Mouse (Mus musculus) limb, embryonic 14.5 days (tissue): ENCODE measurements at regions not wholly inside any gene's neighbourhood (a gene's known extent, or its start where the extent isn't known, plus 50 kb on each side); places are given as distances from the start of the nearest gene placed in this dataset.

Source experiments
- ATAC-seq: fragments of 200-750 bp; cut with Nextera tagmentation; 2 replicates; pipeline ENCODE4 v1.8.0; 2017; ENCODE audit warnings: low read depth, moderate number of reproducible peaks, moderate TSS enrichment; ENCODE audit not compliant: low FRiP score
- DNase-seq: peaks from one replicate; pipeline ENCODE4 v3.0.0-alpha.2; 2015; ENCODE audit warnings: low spot score
- H3K27ac ChIP-seq: fragments of 300-500 bp; sonication (generic); replicated peaks from 2 replicates; pipeline ENCODE4 v1.5.1; 2014; ENCODE audit warnings: low read depth, mild to moderate bottlenecking, low read length, moderate library complexity, mixed read lengths
- H3K27me3 ChIP-seq: fragments of 300-500 bp; sonication (generic); 2 replicates; pipeline ENCODE4 v1.6.1; 2014; ENCODE audit warnings: low read length, mixed read lengths; ENCODE audit not compliant: control insufficient read depth, insufficient read depth
- H3K36me3 ChIP-seq: fragments of 300-500 bp; sonication (generic); 2 replicates; pipeline ENCODE4 v1.6.1; 2014; ENCODE audit warnings: mild to moderate bottlenecking, low read length, moderate library complexity, mixed read lengths; ENCODE audit not compliant: control insufficient read depth, insufficient read depth
- H3K4me1 ChIP-seq: fragments of 300-500 bp; sonication (generic); 2 replicates; pipeline ENCODE4 v1.6.1; 2014; ENCODE audit warnings: antibody characterized with exemption, low read length, mixed read lengths; ENCODE audit not compliant: control insufficient read depth, insufficient read depth
- H3K4me2 ChIP-seq: fragments of 300-500 bp; sonication (generic); replicated peaks from 2 replicates; pipeline ENCODE4 v1.6.1; 2014; ENCODE audit warnings: low read depth, mild to moderate bottlenecking, low read length, moderate library complexity; ENCODE audit not compliant: severe bottlenecking
- H3K4me3 ChIP-seq: fragments of 300-500 bp; sonication (generic); replicated peaks from 2 replicates; pipeline ENCODE4 v1.5.1; 2014; ENCODE audit warnings: low read length
- H3K9ac ChIP-seq: fragments of 300-500 bp; sonication (generic); 2 replicates; pipeline ENCODE4 v1.6.1; 2014; ENCODE audit warnings: mild to moderate bottlenecking, low read depth, low read length, moderate library complexity; ENCODE audit not compliant: severe bottlenecking
- H3K9me3 ChIP-seq: fragments of 300-500 bp; sonication (generic); 2 replicates; pipeline ENCODE4 v1.6.1; 2016; ENCODE audit warnings: low read length; ENCODE audit not compliant: control insufficient read depth
- POLR2A ChIP-seq: fragments of 200-500 bp; IDR thresholded peaks from 2 replicates; pipeline ENCODE4 v1.8.0; 2012; ENCODE audit warnings: inconsistent platforms, mild to moderate bottlenecking, moderate library complexity, borderline replicate concordance; ENCODE audit not compliant: insufficient read depth, insufficient read length; ENCODE audit errors: extremely low read depth
- WGBS: fragments of 180-500 bp; shearing (Covaris S2); extraction: QIAGEN DNeasy Blood & Tissue Kit; methylation state at CpG from one replicate; pipeline ENCODE4 v1.1.7; 2014; 5-methylcytosine and 5-hydroxymethylcytosine counted together

DNA sequence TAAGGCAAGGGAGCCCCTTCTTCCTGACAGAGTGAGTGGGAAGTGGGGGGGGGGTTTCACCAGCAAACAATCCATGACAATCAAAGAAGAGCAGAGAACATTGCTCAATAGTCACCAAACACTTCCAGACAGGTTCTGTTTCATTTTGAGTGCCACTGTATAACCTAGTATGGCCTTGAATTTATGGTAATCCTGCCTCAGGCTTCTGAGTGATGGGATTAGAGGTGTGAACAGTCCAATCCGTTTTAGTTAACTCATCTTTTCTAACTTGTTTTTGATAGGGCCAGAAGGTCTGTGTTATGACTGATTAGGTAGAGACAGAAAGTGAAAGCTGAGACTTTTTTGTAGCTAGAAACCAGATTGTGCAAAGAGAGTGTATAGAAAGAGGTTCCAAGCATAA lies 393.2 kb downstream of the Olfm4 start:
- no peak overlapping the region for H3K27ac ChIP-seq
- H3K4me2 ChIP-seq: no peak overlapping the region
- no peaks in the 10 kb centered on the region for H3K36me3 ChIP-seq
- H3K4me3 ChIP-seq: no peak overlapping the region
- 57% methylated on average over 1 of the region's 1 CpGs for WGBS
- H3K4me1 ChIP-seq: no peaks in the 10 kb centered on the region
- no peaks in the 10 kb centered on the region for H3K27me3 ChIP-seq
- H3K9ac ChIP-seq: no peak overlapping the region
- no peak for DNase-seq
- no peak for TF ChIP-seq POLR2A
- no peaks in the 10 kb centered on the region for H3K9me3 ChIP-seq
- ATAC-seq: no peak

DNA sequence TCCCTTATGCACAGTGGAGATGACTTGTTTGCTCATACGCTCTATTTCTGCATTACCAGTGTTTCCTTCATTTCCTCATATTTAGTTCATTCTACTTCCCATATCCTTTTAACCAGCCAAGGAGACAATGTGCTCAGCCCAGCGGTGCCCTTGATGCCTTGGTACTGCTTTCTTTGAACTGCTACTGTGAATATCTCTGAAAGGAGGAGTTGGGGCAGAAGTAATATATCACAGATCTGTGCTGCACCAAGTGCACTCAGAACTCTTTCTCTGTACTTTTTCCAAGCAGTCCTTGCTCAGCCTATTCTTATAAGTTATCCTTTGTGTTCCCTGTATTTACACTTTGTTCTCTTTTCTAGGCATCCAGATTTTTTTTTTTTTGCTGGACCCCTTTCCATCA lies 407.5 kb downstream of the Olfm4 start:
- H3K4me3 ChIP-seq: no peak overlapping the region
- no peak overlapping the region for H3K9ac ChIP-seq
- no peaks in the 10 kb centered on the region for H3K9me3 ChIP-seq
- H3K4me2 ChIP-seq: no peak overlapping the region
- H3K27ac ChIP-seq: no peak overlapping the region
- WGBS: 87% methylated on average over 2 of the region's 2 CpGs
- H3K36me3 ChIP-seq: no peaks in the 10 kb centered on the region
- DNase-seq (no peak), ATAC-seq (no peak)
- H3K4me1 ChIP-seq: no peaks in the 10 kb centered on the region
- H3K27me3 ChIP-seq: no peaks in the 10 kb centered on the region
- no peak for TF ChIP-seq POLR2A

DNA sequence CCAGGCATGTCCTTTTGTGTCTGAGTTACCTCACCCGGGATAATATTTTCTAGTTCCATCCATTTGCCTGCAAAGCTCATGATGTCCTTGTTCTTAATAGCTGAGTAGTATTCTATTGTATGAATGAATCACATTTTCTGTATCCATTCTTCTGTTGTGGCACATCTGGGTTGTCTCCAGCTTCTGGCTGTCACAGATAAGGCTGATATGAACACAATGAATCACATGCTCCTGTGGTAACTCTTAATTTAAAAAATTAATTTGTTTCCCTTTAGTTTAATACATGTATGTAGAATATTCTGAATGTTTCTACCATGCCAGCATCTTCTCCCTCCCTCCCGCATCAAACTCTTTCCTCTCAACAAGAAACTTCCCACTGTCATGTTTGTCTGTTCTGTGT lies 424.4 kb downstream of the Olfm4 start:
- Histone ChIP-seq H3K4me3 (no peak overlapping the region), H3K9me3 (no peaks in the 10 kb centered on the region), H3K4me2 (no peak overlapping the region), H3K27me3 (no peaks in the 10 kb centered on the region), H3K9ac (no peak overlapping the region), H3K36me3 (no peaks in the 10 kb centered on the region), H3K4me1 (no peaks in the 10 kb centered on the region), H3K27ac (no peak overlapping the region)
- ATAC-seq (no peak), DNase-seq (no peak)
- TF ChIP-seq POLR2A: no peak
- WGBS: 94% methylated on average over 2 of the region's 2 CpGs

DNA sequence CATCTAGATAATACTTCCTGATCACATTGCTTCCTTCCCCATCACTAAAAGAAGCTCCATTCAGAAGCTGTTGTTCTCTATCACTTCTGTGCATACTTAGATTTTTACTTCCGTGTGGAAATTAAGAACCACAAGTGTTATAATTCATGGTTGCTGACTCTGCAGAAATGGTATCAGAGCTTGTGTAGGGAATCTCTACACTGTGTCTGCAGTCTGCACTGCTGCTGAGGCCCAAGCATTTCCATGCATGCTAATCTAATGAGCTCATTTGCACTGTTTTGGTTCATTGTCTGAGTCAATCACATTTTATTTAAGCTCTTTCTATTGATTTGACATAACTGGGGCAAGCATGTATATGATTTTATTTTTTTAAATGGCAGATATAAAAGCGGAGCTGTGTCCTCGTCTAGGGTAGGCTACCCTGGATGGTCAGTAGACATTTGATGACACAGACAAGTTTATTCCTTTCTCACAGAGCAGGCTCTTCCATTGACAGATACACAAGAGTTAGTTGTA lies 435.0 kb downstream of the Olfm4 start:
- Histone ChIP-seq H3K27ac (no peak overlapping the region), H3K27me3 (no peaks in the 10 kb centered on the region), H3K4me2 (no peak overlapping the region), H3K36me3 (no peaks in the 10 kb centered on the region), H3K9me3 (no peaks in the 10 kb centered on the region), H3K9ac (no peak overlapping the region), H3K4me1 (no peaks in the 10 kb centered on the region), H3K4me3 (no peak overlapping the region)
- no peak for ATAC-seq
- WGBS: 80% methylated on average over 3 of the region's 3 CpGs
- no peak for TF ChIP-seq POLR2A
- DNase-seq: no peak

DNA sequence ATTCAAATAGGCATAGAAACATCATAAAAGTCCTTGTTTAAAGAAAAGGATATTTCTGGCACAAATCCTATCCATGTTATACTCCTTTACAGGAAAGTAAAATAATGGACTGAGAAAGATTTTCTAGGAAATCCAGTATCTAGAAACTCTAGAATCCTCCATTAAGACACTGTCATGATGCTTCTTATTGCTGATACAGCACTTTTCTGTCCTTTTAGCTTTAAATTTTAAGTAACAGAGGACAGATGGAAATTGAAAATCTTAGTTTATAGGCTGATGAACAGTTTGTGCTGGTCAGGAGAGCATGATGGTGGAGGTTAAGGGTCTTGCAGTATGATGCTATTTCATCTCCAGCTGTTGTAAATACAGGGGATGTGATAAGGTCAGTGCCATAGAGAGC lies 459.9 kb downstream of the Olfm4 start:
- no peak for ATAC-seq
- Histone ChIP-seq H3K4me2 (no peak overlapping the region), H3K4me3 (no peak overlapping the region), H3K27me3 (no peaks in the 10 kb centered on the region), H3K9me3 (no peaks in the 10 kb centered on the region), H3K27ac (no peak overlapping the region), H3K9ac (no peak overlapping the region), H3K4me1 (no peaks in the 10 kb centered on the region), H3K36me3 (no peaks in the 10 kb centered on the region)
- TF ChIP-seq POLR2A: no peak
- no peak for DNase-seq

DNA sequence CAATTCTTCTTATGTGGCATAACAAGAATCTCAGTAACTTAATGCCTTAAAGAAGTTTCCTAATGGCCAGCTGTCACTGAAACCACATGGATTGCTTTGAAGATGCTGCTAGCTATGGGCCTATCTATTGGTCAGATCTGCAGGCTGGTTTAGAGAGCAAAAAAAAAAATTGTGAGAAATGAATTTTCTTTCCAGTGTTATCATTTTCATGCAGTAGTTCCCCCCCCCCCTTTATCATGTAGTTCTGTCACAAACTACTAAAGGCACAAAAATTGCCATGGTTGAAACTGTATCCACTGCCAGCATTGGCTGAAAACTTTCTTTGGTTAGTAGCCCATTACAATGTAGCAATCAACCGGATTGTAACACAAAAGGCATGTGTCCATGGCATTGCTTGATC lies 487.6 kb downstream of the Olfm4 start:
- WGBS: 68% methylated on average over 1 of the region's 1 CpGs
- Histone ChIP-seq H3K4me3 (no peak overlapping the region), H3K4me2 (no peak overlapping the region), H3K36me3 (no peaks in the 10 kb centered on the region), H3K4me1 (no peaks in the 10 kb centered on the region), H3K27me3 (no peaks in the 10 kb centered on the region), H3K9ac (no peak overlapping the region), H3K27ac (no peak overlapping the region), H3K9me3 (no peaks in the 10 kb centered on the region)
- DNase-seq (no peak), ATAC-seq (no peak)
- no peak for TF ChIP-seq POLR2A
